Mouse (Mus musculus): ENCODE measurements at regions not wholly inside any gene's neighbourhood (a gene's known extent, or its start where the extent isn't known, plus 50 kb on each side); places are given as distances from the start of the nearest gene placed in this dataset.

GRCm38 (mm10) chr1:13834860-13835840, 2258.0 kb downstream of the 4930444P10Rik start:
- no peak for DNase-seq (ENCODE audit: low spot score)

- DNase-seq (ENCODE audit: low spot score), result no peak
These were observed 2285.3 kb downstream of the 4930444P10Rik start for GRCm38 (mm10) chr1:13807786-13808185.

DNA sequence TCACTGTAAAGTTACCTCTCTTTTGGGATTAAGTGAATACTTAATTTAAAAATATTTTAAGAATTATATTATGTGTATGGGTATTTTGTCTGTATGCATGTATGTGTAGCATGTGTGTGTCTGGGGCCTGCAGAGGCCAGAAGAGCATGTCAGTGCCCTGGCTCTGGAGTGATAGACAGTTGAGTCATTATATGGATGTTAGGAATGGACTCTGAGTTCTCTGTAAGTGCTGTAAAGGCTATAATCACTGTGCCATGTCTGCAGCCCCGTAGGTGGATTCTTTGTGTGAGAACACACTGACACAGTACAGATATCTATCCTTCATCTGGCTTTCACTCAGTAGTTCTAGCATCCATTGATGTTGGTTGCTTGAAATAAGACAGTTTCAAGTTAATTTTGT, 2292.7 kb downstream of the 4930444P10Rik start:
- no peak for DNase-seq (ENCODE audit: low spot score)

- no peak for DNase-seq (ENCODE audit: low spot score)
These were observed 2294.3 kb downstream of the 4930444P10Rik start for GRCm38 (mm10) chr1:13798848-13799247.

- DNase-seq (ENCODE audit: low spot score), result no peak
These were observed 2297.9 kb downstream of the 4930444P10Rik start for GRCm38 (mm10) chr1:13795196-13795595.

GRCm38 (mm10) chr1:13789318-13790085, 2303.6 kb downstream of the 4930444P10Rik start:
- peak; percentile 78 for DNase-seq (ENCODE audit: low spot score)

- DNase-seq (ENCODE audit: low spot score), result no peak
These were observed 2306.1 kb downstream of the 4930444P10Rik start for GRCm38 (mm10) chr1:13787016-13787415.

GRCm38 (mm10) chr1:13784396-13784795, 2308.7 kb downstream of the 4930444P10Rik start:
- DNase-seq (ENCODE audit: low spot score), result no peak

DNA sequence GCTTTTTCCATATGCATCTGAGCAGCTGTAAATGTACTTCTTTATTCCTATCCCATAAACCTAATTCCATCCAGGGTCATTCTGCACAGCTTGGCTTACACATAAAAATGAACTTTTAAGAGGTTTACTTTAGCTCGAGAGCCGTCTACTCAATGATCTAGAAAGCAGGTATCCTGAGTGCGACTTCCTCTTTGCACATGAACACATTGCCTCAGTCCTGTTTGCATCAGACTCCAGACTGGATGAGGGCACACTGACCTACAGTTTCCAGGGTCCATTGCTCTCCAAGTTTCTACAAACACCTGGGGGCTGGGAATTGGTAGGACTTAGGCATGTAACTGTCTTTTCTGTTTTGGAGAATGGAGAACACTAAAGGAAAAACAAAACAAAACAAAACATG, 2310.5 kb downstream of the 4930444P10Rik start:
- no peak for DNase-seq (ENCODE audit: low spot score)

DNA sequence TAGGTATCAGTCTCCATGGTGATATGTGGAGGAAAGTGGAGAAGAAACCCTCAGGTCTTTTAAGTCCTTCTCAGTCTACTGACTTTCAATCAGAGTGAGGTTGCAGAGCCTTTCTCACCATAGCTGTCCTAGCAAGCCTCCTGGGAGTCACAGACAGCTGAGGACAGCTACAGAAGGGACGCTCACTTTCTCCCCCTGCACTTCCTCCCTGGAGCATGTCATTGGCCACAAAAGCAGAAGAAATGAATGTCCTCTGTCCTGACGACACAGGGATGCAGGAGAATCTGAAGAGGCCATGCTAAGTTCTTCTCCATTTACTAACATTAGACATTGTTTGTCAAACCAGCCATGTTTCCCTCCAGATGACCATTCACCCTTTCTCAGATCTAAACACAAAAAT, 2321.0 kb downstream of the 4930444P10Rik start:
- DNase-seq (ENCODE audit: low spot score), result no peak

GRCm38 (mm10) chr1:13771014-13771463, 2322.1 kb downstream of the 4930444P10Rik start:
- no peak for DNase-seq (ENCODE audit: low spot score)

DNA sequence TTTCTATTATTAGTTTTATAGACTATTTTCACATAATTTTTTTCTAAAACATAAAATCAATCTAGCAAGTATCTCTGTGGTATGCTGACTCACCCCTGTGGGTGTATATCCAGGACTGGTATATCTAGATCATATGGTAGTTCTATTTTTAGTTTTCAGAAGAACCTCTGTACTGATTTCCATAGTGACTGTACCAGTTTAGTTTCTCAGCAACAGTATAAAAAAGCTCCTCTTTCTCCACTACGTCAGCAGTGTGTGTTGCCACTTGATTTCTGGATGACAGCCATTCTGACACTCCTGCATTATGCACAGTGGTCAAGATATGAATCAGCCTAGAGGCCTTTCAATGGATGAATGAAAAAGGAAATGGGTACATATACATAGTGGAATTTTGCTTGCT, 2338.6 kb downstream of the A830018L16Rik start:
- no peak for DNase-seq (ENCODE audit: low spot score)

DNA sequence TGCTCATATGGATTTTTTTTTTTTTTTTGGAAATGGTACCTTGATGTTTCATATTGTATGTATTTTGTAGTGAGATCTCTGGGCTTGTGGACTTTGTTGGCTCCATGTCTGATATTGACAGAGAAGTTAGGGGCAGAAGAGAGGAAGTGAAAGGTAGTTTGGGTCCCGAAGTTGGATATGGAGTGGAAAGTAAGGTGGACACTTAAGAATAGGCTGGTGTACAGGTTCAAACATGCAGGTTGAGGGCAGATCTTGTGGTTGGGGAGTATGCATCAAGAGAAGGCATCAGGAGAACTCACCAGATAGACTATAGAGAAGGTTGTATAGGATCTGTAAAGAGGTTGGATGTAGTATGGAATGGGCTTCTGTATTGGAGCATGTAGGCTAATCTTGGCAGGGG, 2337.5 kb downstream of the A830018L16Rik start:
- DNase-seq (ENCODE audit: low spot score), result no peak

All from ovary, postnatal 36 days (tissue).